In the genomic region with DNA sequence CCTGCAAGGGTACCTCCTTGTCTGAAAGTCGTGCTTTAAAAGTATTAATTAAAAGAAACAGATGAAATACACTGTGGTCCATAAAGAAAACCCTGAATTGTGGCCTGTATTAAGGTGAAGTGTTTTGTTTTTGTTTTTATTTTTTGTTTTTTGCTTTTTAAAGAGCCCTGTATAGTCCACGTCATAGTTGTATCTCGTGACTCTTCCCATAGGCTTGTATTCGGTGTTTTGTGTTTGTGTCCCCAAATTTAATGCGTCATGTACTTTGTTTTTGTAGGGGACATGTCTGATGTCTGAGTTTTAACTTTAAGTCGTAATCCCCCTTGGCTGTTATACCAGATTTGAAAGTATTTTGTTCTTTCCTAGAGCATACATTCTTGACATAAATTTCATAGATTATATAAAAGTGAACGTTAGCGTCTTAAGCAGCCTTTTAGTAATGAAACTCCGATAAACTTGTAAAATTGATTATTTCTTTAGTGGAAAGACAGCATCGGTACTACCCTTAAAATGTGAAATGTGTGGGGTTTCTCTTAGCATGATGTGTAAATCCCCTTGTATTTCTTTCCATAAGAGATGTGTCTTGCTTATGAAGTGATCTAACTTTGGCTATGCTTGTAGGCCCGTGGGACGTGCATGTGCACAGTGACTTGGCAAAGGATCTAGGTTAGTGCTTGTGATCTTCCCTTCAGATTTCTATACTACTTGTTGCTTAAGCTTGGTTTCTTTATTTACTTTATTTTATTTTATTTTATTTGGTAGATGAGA, we compare ENCODE assay signal across 8 mouse cellular contexts. TPM values are rescaled to one million over a fixed set of nuclear protein-coding genes. Genes with fewer than 3 reads are reported as not detected.
A peak's percentile ranks its signal among the peaks of the same experiment; 100 is the strongest.
DNase-seq lines count a peak whose midpoint lies in the region; ATAC-seq and TF ChIP-seq lines count a peak whose summit lies in the region.

No protein-coding gene starts in this region.

- H3K4me3 ChIP-seq in heart, embryonic 14.5 days (ENCODE audit: control insufficient read depth in 1 of 2, insufficient read depth in 1 of 2, low read depth in 1 of 2, low read length in 2 of 2): peak overlapping the region; percentile 77 to 86
- peak overlapping the region; percentile 90 for H3K4me3 ChIP-seq in G1E (ENCODE audit: low read depth, low read length)
- H3K4me3 ChIP-seq in forebrain, postnatal 0 days (ENCODE audit: low read depth, low read length): peak overlapping the region; percentile 79
- peak overlapping the region; percentile 76 for H3K4me3 ChIP-seq in midbrain, embryonic 11.5 days (ENCODE audit: low read depth, low read length)

- no peak for DNase-seq in heart, postnatal 36 days
- no peak for DNase-seq in G1E (ENCODE audit: low spot score)
- DNase-seq in forebrain, postnatal 0 days: no peak
- DNase-seq in midbrain, embryonic 11.5 days (ENCODE audit: low spot score, missing footprints): no peak
- no peak for DNase-seq in layer of hippocampus, adult 9-11 months
- no peak for DNase-seq in right cerebral cortex, postnatal 25 days

- intact Hi-C loops in heart, postnatal 36 days (cut with DNase I): loop anchor here (5.0 kb wide), 1 partner anchor 621 kb away; no protein-coding TSS in a partner anchor

- no peak for TF ChIP-seq CTCF in G1E (IDR thresholded peaks at IDR 0.05; ENCODE audit: low read depth, low read length)
- TF ChIP-seq CTCF in forebrain, postnatal 0 days (IDR thresholded peaks at IDR 0.05; ENCODE audit: low read depth): no peak

- H3K9ac ChIP-seq in heart, embryonic 14.5 days (ENCODE audit: low read length): peak overlapping the region; percentile 90
- peak overlapping the region; percentile 93 for H3K9ac ChIP-seq in forebrain, postnatal 0 days
- peak overlapping the region; percentile 86 for H3K9ac ChIP-seq in midbrain, embryonic 11.5 days (ENCODE audit: low read length)

- H3K27ac ChIP-seq in heart, embryonic 14.5 days (replicated peaks in 1 of 2; ENCODE audit: control insufficient read depth in 1 of 2, insufficient read depth in 1 of 2, low read depth in 2 of 2, low read length in 2 of 2): peak overlapping the region in 1 of 2 experiments; percentile 90; a peak in 2 of 4 replicates
- no peak overlapping the region for H3K27ac ChIP-seq in forebrain, postnatal 0 days (ENCODE audit: low read depth, low read length)
- H3K27ac ChIP-seq in midbrain, embryonic 11.5 days (ENCODE audit: low read depth, low read length): peak overlapping the region; percentile 89; the same call in 1 of the 2 replicates

- peaks cover 3 to 15% of the 10 kb centered on the region in 2 experiments; a peak in 3 of 4 replicates for H3K4me1 ChIP-seq in heart, embryonic 14.5 days (ENCODE audit: control insufficient read depth in 2 of 2, insufficient read depth in 2 of 2, low read length in 2 of 2)
- H3K4me1 ChIP-seq in G1E (ENCODE audit: insufficient read depth, low read depth, low read length): peaks cover 49% of the 10 kb centered on the region
- H3K4me1 ChIP-seq in forebrain, postnatal 0 days (ENCODE audit: insufficient read depth): peaks cover 15% of the 10 kb centered on the region; the same call in 1 of the 2 replicates
- H3K4me1 ChIP-seq in midbrain, embryonic 11.5 days (ENCODE audit: control insufficient read depth, insufficient read depth, low read length): peaks cover 12% of the 10 kb centered on the region

- no peak for ATAC-seq in heart, embryonic 14.5 days (ENCODE audit: insufficient number of reproducible peaks, insufficient read depth, low FRiP score, low read depth)
- no peak for ATAC-seq in G1E (ENCODE audit: extremely low read depth, insufficient number of reproducible peaks, low FRiP score, poor library complexity, severe bottlenecking)
- no peak for ATAC-seq in forebrain, postnatal 0 days
- ATAC-seq in midbrain, embryonic 11.5 days (ENCODE audit: low FRiP score): no peak
- ATAC-seq in frontal cortex, adult (ENCODE audit: low TSS enrichment): no peak

- 39% methylated on average over 12 of the region's 12 CpGs for WGBS in heart, embryonic 14.5 days
- 42% methylated on average over 12 of the region's 12 CpGs for WGBS in forebrain, postnatal 0 days
- WGBS in midbrain, embryonic 11.5 days: 50% methylated on average over 12 of the region's 12 CpGs

- peaks cover 26% of the 10 kb centered on the region for H3K36me3 ChIP-seq in heart, embryonic 14.5 days (ENCODE audit: control insufficient read depth, insufficient read depth, low read length)
- peaks cover 38% of the 10 kb centered on the region for H3K36me3 ChIP-seq in G1E (replicated peaks)
- H3K36me3 ChIP-seq in forebrain, postnatal 0 days (ENCODE audit: insufficient read depth): no peaks in the 10 kb centered on the region
- H3K36me3 ChIP-seq in midbrain, embryonic 11.5 days (ENCODE audit: control insufficient read depth, insufficient read depth, low read length): no peaks in the 10 kb centered on the region

- H3K27me3 ChIP-seq in heart, embryonic 14.5 days (ENCODE audit: control insufficient read depth, insufficient read depth, low read length): no peaks in the 10 kb centered on the region
- no peaks in the 10 kb centered on the region for H3K27me3 ChIP-seq in G1E (ENCODE audit: insufficient read depth, low read length)
- no peaks in the 10 kb centered on the region for H3K27me3 ChIP-seq in forebrain, postnatal 0 days (ENCODE audit: insufficient read depth, low read length)
- H3K27me3 ChIP-seq in midbrain, embryonic 11.5 days (ENCODE audit: control insufficient read depth, insufficient read depth, low read length): no peaks in the 10 kb centered on the region

- H3K9me3 ChIP-seq in heart, embryonic 14.5 days (ENCODE audit: control insufficient read depth, low read length): no peaks in the 10 kb centered on the region
- H3K9me3 ChIP-seq in G1E (replicated peaks): no peaks in the 10 kb centered on the region
- H3K9me3 ChIP-seq in forebrain, postnatal 0 days (ENCODE audit: low read length): no peaks in the 10 kb centered on the region
- H3K9me3 ChIP-seq in midbrain, embryonic 11.5 days (ENCODE audit: control insufficient read depth, low read length): no peaks in the 10 kb centered on the region

- peak overlapping the region; percentile 74 for H3K4me2 ChIP-seq in heart, embryonic 14.5 days (ENCODE audit: low read length)
- peak overlapping the region; percentile 73 for H3K4me2 ChIP-seq in forebrain, postnatal 0 days (ENCODE audit: low read depth)
- H3K4me2 ChIP-seq in midbrain, embryonic 11.5 days: peak overlapping the region; percentile 74

RNA-seq across cellular contexts. Expression of a gene that starts 1.1 kb away (rescaled TPM):
- polyA plus RNA-seq in heart, embryonic 14.5 days (2014; fragmentation: Nextera tagmentation; extraction: Ambion mirVana): 56.0 and 58.4 TPM in 2 replicates
- 10 to 100 TPM; 26.0 to 29.8 TPM for total RNA-seq in heart, postnatal 36 days (2021)
- 285 and 297 TPM in 2 replicates for total RNA-seq in G1E (2014; fragmentation: Nextera tagmentation)
- total RNA-seq in G1E (2017): 127 and 159 TPM in 2 replicates
- polyA plus RNA-seq in G1E (2012): 114 and 137 TPM in 2 replicates
- 53.7 and 67.8 TPM in 2 replicates for total RNA-seq in forebrain, postnatal 0 days (2014; rRNA removed)
- polyA plus RNA-seq in forebrain, postnatal 0 days (2015; fragmentation: Nextera tagmentation; extraction: Ambion mirVana): 54.1 and 62.1 TPM in 2 replicates
- 89.1 and 94.7 TPM in 2 replicates for polyA plus RNA-seq in midbrain, embryonic 11.5 days (2014; fragmentation: Nextera tagmentation; extraction: Ambion mirVana)

RNA-seq across cellular contexts. Expression of a gene that starts 4.8 kb away (rescaled TPM):
- polyA plus RNA-seq in heart, embryonic 14.5 days (2014; fragmentation: Nextera tagmentation; extraction: Ambion mirVana): 11.7 and 14.4 TPM in 2 replicates
- total RNA-seq in heart, postnatal 36 days (2021): 10 to 100 TPM; 11.6 to 12.9 TPM
- total RNA-seq in G1E (2014; fragmentation: Nextera tagmentation) (9.6 and 12.3 TPM in 2 replicates), G1E (2017) (8.9 and 11.6 TPM in 2 replicates)
- polyA plus RNA-seq in G1E (2012): 3.7 and 5.1 TPM in 2 replicates
- total RNA-seq in forebrain, postnatal 0 days (2014; rRNA removed): 23.9 and 29.1 TPM in 2 replicates
- polyA plus RNA-seq in forebrain, postnatal 0 days (2015; fragmentation: Nextera tagmentation; extraction: Ambion mirVana): 20.5 and 23.8 TPM in 2 replicates
- 12.4 and 15.5 TPM in 2 replicates for polyA plus RNA-seq in midbrain, embryonic 11.5 days (2014; fragmentation: Nextera tagmentation; extraction: Ambion mirVana)
